Mouse (Mus musculus) lung, postnatal 10 days (tissue): Measurements from ENCODE around the gene Cdc34b.
A peak's percentile ranks its signal among the peaks of the same experiment; 100 is the strongest.

Source experiments
- DNase-seq: peaks from one replicate; pipeline ENCODE4 v3.0.0; 2021

The Cdc34b gene

GRCm38 (mm10) chr11:94735746-94736145, 5.8 kb upstream of the Cdc34b start:
- DNase-seq: no peak

DNA sequence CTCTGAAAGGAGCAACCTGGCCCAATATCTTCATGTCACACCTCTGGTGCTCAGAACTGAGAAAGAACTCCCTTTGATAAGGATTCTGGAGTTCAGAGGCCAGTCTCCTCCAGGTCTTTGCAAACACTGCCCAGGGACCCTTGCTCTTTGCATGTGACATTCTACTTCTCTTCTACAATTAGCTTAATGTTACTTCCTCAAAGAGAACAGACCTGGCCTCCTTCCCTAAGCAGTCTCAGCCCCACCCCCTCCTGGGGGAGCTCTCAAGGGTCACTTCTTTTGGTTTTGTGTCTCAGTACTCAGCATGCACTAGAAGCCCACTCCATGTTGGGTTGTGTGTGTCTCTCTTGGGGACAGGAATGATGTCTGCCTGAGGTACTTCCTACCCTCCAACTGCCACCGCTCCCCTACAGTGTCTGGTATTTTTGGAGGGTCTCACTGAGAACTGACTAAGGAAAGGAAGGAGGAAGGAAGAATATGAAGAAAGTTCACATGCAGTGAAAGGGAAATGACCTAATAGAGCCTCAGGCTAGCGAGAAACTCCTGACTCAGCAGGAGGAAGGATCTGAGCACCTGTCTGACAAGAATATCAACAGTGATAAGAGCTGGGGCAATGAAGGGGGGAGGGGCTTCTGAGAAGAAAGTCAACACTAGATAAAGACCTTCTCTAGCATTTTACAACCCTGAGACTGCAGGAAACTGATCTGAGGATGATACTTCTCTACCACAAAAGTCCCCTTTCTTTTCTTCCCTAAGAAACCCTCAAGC, 11.5 kb downstream of the Cdc34b start:
- no peak for DNase-seq

- no peak for DNase-seq
Measured at GRCm38 (mm10) chr11:94759916-94760315, 18.3 kb downstream of the Cdc34b start.

GRCm38 (mm10) chr11:94760364-94760763, 18.8 kb downstream of the Cdc34b start:
- DNase-seq: no peak

- no peak for DNase-seq
Measured at GRCm38 (mm10) chr11:94760799-94761198, 19.2 kb downstream of the Cdc34b start.

- DNase-seq: no peak
Measured at GRCm38 (mm10) chr11:94762281-94762680, 20.7 kb downstream of the Cdc34b start.

GRCm38 (mm10) chr11:94762775-94763174, 21.2 kb downstream of the Cdc34b start:
- no peak for DNase-seq

DNA sequence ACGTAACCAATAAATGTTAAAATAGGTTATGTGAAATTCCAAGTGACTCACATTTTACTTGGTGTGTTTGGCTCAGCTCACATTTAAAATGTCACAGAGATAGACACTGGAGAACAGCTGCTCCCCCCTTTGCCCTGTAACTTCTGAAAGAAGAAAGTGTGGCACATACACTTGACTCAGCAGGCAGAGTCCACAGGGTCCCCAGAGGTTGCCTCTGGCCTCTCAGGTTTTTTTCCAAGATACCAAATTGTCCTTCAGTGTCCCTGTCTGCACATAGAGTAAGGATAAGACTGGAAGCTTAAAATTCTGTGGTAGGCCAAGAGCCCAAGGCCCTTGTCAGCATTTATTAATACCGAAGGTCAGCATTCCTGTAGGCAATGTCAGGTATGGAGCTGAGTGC, 25.7 kb downstream of the Cdc34b start:
- no peak for DNase-seq

DNA sequence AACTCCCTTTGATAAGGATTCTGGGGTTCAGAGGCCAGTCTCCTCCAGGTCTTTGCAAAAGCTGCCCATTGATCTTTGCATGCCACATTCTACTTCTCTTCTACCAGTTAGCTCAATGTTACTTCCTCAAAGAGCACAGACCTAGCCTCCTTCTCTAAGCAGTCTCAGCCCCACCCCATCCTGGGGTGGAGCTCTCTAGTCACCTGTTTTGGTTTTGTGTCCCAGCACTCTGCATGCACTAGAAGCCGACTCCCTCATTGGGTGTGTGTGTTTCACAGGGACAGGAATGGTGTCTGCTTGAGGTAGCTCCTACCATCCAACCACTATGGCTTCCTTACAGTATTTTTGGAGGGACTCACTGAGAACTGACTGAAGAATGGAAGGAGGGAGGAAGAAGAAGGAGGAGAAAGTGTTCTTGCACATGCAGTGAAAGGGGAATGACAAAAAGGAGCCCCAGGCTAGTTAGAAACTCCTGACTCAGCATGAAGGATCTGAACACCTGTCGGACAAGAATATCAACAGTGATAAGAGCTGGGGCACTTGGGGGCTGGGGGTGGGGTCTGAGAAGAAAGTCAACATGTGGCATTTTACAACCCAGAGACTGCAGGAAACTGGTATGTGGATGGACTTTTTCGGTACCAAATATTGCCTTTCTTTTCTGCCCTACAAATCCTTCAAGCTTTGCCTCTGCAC, 30.9 kb downstream of the Cdc34b start:
- no peak for DNase-seq

DNA sequence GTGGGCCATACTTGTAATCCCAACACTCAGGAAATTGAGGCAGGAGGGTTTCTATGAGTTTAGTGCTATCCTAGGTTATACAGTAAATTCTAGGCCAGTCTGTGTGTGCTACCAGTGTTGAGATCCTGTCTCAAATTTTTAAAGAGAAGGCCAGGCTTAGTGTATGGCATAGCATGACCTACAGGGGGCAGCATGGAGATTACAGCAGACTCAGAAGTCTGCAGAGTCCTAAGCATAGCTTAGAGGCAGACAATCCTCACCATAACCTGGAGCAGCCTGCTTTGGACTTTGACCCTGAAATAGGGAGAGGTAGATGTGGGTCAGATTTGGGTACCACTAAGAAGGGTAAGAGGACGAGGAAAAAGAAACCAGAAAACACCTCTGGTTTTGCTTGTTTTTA, 32.3 kb downstream of the Cdc34b start:
- DNase-seq: no peak

GRCm38 (mm10) chr11:94774887-94775497, 33.4 kb downstream of the Cdc34b start:
- DNase-seq: no peak

GRCm38 (mm10) chr11:94782603-94783002, 41.0 kb downstream of the Cdc34b start, which contains the start of gene Tmem92:
Tmem92 (minus strand) TSS chr11:94782703.
- no peak for DNase-seq

- DNase-seq: peak; percentile 66
Measured at GRCm38 (mm10) chr11:94785247-94785646, 43.7 kb downstream of the Cdc34b start.

DNA sequence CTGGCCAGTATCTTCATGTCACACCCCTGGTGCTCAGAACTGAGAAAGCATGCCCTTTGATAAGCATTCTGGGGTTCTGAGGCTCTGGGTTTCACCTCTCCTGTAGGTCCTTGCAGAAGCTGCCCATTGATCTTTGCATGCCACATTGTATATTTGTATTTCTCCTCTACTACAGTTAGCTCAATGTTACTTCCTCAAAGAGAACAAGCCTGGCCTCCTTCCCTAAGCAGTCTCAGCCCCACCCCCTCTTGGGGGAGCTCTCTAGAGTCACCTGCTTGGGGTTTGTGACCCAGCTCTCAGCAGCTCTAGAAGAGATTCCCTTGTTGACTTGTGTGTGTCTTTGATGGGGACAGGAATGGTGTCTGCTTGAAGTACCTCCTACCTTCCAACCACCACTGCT, 50.1 kb downstream of the Cdc34b start:
- DNase-seq: no peak
